Mouse (Mus musculus) stomach, embryonic 16.5 days (tissue): ENCODE results near the gene Pde10a. TPM values are rescaled to one million over a fixed set of nuclear protein-coding genes. Genes with fewer than 3 reads are reported as not detected.

Experiments used
- ATAC-seq: fragments of 200-750 bp; cut with Nextera tagmentation; 2 replicates; pipeline ENCODE4 v1.8.0; 2017; ENCODE audit warnings: moderate number of reproducible peaks, moderate TSS enrichment; ENCODE audit not compliant: insufficient read depth, low FRiP score
- H3K27ac ChIP-seq: fragments of 300-500 bp; sonication (generic); 2 replicates; pipeline ENCODE4 v1.5.1; 2014; ENCODE audit warnings: low read length
- H3K27me3 ChIP-seq: fragments of 300-500 bp; sonication (generic); 2 replicates; pipeline ENCODE4 v1.6.1; 2014; ENCODE audit warnings: low read length, control low read depth, mixed read lengths; ENCODE audit not compliant: control insufficient read depth, insufficient read depth
- H3K36me3 ChIP-seq: fragments of 300-500 bp; sonication (generic); 2 replicates; pipeline ENCODE4 v1.6.1; 2014; ENCODE audit warnings: low read length; ENCODE audit not compliant: control insufficient read depth, insufficient read depth
- H3K4me1 ChIP-seq: fragments of 300-500 bp; sonication (generic); 2 replicates; pipeline ENCODE4 v1.6.1; 2014; ENCODE audit warnings: low read length, control low read depth, mixed read lengths; ENCODE audit not compliant: control insufficient read depth, insufficient read depth
- H3K4me2 ChIP-seq: fragments of 300-500 bp; sonication (generic); 2 replicates; pipeline ENCODE4 v1.6.1; 2014; ENCODE audit warnings: low read depth, low read length, mixed read lengths
- H3K4me3 ChIP-seq: fragments of 300-500 bp; sonication (generic); replicated peaks from 2 replicates; pipeline ENCODE4 v1.5.1; 2014; ENCODE audit warnings: mild to moderate bottlenecking, low read length
- H3K9ac ChIP-seq: fragments of 300-500 bp; sonication (generic); 2 replicates; pipeline ENCODE4 v1.6.1; 2014; ENCODE audit warnings: low read length
- H3K9me3 ChIP-seq: fragments of 300-500 bp; sonication (generic); replicated peaks from 2 replicates; pipeline ENCODE4 v1.6.1; 2016; ENCODE audit warnings: low read length, control low read depth; ENCODE audit not compliant: control insufficient read depth
- WGBS: fragments of 180-500 bp; shearing (Covaris S2); extraction: QIAGEN DNeasy Blood & Tissue Kit; methylation state at CpG from one replicate; pipeline ENCODE4 v1.1.7; 2014; 5-methylcytosine and 5-hydroxymethylcytosine counted together
- polyA plus RNA-seq: library from polyadenylated mRNA; unstranded; fragments of >200 nt; fragmentation: Nextera tagmentation; extraction: Ambion mirVana; gene quantifications from 2 replicates; pipeline ENCODE4 v1.2.1, GENCODE M21; 2015

Gene Pde10a
- polyA plus RNA-seq, 1 experiment from 2014 or later = 1.2 TPM

DNA sequence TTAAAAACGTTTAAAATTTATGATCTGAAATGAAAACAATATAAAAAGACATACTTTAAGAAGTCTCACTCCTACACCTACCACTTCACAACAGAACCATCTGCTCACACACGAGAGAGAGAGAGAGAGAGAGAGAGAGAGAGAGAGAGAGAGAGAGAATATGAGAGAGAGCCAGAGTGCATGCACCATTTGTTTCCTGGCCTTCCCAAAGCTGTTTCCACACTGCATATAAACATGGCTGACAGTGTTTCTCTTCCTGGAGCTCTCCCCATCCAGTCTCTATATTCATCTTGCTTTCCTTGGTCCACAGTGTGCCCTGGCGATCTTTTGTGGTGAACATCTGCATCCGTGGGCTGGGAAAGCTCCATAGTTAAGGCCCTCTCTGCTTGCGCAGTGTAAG lies 253.7 kb downstream of the Pde10a start:
- WGBS = 58% methylated on average over 5 of the region's 5 CpGs
- Histone ChIP-seq H3K9me3 (no peaks in the 10 kb centered on the region), H3K36me3 (no peaks in the 10 kb centered on the region), H3K4me1 (no peaks in the 10 kb centered on the region), H3K27me3 (no peaks in the 10 kb centered on the region), H3K4me2 (no peak overlapping the region), H3K9ac (no peak overlapping the region), H3K27ac (no peak overlapping the region), H3K4me3 (no peak overlapping the region)
- no peak for ATAC-seq

GRCm38 (mm10) chr17:8780484-8780883 lies 255.3 kb downstream of the Pde10a start:
- Histone ChIP-seq H3K9ac (no peak overlapping the region), H3K4me1 (no peaks in the 10 kb centered on the region), H3K36me3 (no peaks in the 10 kb centered on the region), H3K27ac (no peak overlapping the region), H3K4me3 (no peak overlapping the region), H3K27me3 (no peaks in the 10 kb centered on the region), H3K4me2 (no peak overlapping the region), H3K9me3 (no peaks in the 10 kb centered on the region)
- no peak for ATAC-seq
- WGBS = 84% methylated on average over 4 of the region's 4 CpGs

GRCm38 (mm10) chr17:8781040-8781439 lies 255.9 kb downstream of the Pde10a start:
- WGBS = 84% methylated on average over 2 of the region's 2 CpGs
- no peaks in the 10 kb centered on the region for H3K9me3 ChIP-seq
- no peak for ATAC-seq

DNA sequence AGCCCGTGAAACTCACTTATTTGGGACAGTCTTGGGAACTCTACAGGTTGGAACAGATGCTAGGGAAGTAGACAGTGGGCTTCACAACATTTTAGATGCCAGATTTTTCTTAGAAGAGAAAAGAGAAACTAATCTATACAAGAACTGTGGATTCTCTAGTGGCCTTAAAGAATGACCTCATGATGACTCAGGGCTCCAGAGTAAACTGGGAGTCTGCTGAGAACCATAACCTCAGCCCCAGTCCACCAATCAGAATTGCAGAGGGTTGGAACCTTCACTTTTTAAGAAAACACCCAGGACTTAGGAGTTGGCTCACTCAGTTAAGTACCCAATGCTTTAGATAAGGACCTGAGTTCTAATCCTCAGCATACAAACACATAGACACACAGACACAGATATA lies 256.4 kb downstream of the Pde10a start:
- H3K27me3 ChIP-seq = no peaks in the 10 kb centered on the region
- no peak for ATAC-seq
- no peak overlapping the region for H3K4me3 ChIP-seq
- H3K4me1 ChIP-seq = no peaks in the 10 kb centered on the region
- WGBS = 59% methylated on average over 1 of the region's 1 CpGs
- H3K4me2 ChIP-seq = no peak overlapping the region
- no peak overlapping the region for H3K9ac ChIP-seq
- H3K27ac ChIP-seq = no peak overlapping the region
- H3K9me3 ChIP-seq = no peaks in the 10 kb centered on the region
- no peaks in the 10 kb centered on the region for H3K36me3 ChIP-seq

More at GRCm38 (mm10) chr17:8781040-8781439, 255.9 kb downstream of the Pde10a start:
- Histone ChIP-seq H3K4me3 (no peak overlapping the region), H3K27ac (no peak overlapping the region), H3K27me3 (no peaks in the 10 kb centered on the region), H3K36me3 (no peaks in the 10 kb centered on the region), H3K4me2 (no peak overlapping the region), H3K9ac (no peak overlapping the region), H3K4me1 (no peaks in the 10 kb centered on the region)

DNA sequence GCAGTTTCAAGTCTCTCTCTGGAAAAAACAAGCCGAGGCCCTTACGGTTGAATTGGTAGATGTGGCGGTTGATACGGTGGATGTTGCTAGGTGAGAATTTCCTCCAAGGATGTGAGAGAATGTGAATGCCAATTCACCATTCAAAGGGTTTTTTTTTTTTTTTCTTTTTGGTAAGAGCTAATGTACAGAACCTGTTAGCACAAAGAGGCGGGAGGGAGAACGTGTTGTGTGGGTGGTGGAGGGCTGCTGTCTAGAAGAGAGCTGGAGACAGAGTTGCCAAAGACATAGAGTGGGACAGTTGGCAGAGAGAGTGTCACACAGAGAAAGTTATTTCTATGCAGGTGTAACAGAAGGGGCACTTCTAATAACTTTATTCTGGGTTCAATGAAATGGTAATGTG lies 260.7 kb downstream of the Pde10a start:
- H3K9me3 ChIP-seq = no peaks in the 10 kb centered on the region
- no peaks in the 10 kb centered on the region for H3K27me3 ChIP-seq
- no peak for ATAC-seq
- H3K4me3 ChIP-seq = no peak overlapping the region
- H3K27ac ChIP-seq = no peak overlapping the region
- no peaks in the 10 kb centered on the region for H3K36me3 ChIP-seq
- H3K4me1 ChIP-seq = no peaks in the 10 kb centered on the region
- H3K9ac ChIP-seq = no peak overlapping the region
- 88% methylated on average over 6 of the region's 6 CpGs for WGBS
- H3K4me2 ChIP-seq = no peak overlapping the region

- no peaks in the 10 kb centered on the region for H3K4me1 ChIP-seq
- H3K9me3 ChIP-seq = no peaks in the 10 kb centered on the region
- no peak overlapping the region for H3K9ac ChIP-seq
- H3K36me3 ChIP-seq = no peaks in the 10 kb centered on the region
- H3K4me2 ChIP-seq = no peak overlapping the region
- 84% methylated on average over 4 of the region's 4 CpGs for WGBS
- no peak overlapping the region for H3K27ac ChIP-seq
- no peaks in the 10 kb centered on the region for H3K27me3 ChIP-seq
- no peak for ATAC-seq
- H3K4me3 ChIP-seq = no peak overlapping the region
Observed at GRCm38 (mm10) chr17:8786484-8786883, 261.3 kb downstream of the Pde10a start.

- H3K4me3 ChIP-seq = no peak overlapping the region
- 72% methylated on average over 8 of the region's 8 CpGs for WGBS
- H3K4me2 ChIP-seq = no peak overlapping the region
- H3K9ac ChIP-seq = no peak overlapping the region
- no peak for ATAC-seq
- H3K27me3 ChIP-seq = no peaks in the 10 kb centered on the region
- H3K36me3 ChIP-seq = no peaks in the 10 kb centered on the region
- H3K9me3 ChIP-seq = no peaks in the 10 kb centered on the region
- no peaks in the 10 kb centered on the region for H3K4me1 ChIP-seq
- H3K27ac ChIP-seq = no peak overlapping the region
Observed at GRCm38 (mm10) chr17:8787762-8788161, 262.6 kb downstream of the Pde10a start.

DNA sequence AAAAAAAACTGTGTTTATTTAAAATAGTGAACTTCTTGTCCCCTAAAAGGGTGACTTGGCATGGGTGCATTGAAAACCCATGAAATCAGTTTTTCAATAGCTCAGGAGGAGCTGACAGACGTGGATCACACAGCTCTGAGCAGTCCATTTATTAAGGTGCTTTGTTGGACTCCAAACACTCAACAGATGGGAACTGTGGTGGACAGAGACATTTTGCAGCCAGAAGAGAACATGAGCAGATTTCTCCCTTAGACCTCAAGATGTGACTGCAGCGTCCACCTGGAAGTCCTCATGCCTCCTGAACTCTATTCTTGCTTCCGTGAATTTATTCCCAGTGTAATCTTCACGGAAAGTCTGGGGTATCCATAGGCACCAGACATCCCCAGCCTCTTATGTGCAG lies 266.4 kb downstream of the Pde10a start:
- Histone ChIP-seq H3K9ac (no peak overlapping the region), H3K36me3 (no peaks in the 10 kb centered on the region), H3K4me1 (no peaks in the 10 kb centered on the region), H3K27ac (no peak overlapping the region), H3K4me2 (no peak overlapping the region), H3K9me3 (no peaks in the 10 kb centered on the region), H3K4me3 (no peak overlapping the region), H3K27me3 (peaks cover 4% of the 10 kb centered on the region)
- WGBS = 66% methylated on average over 4 of the region's 4 CpGs
- ATAC-seq = no peak

- H3K9ac ChIP-seq = no peak overlapping the region
- H3K4me2 ChIP-seq = no peak overlapping the region
- H3K4me3 ChIP-seq = no peak overlapping the region
- ATAC-seq = no peak
- H3K9me3 ChIP-seq = no peaks in the 10 kb centered on the region
- no peak overlapping the region for H3K27ac ChIP-seq
- 65% methylated on average over 7 of the region's 7 CpGs for WGBS
- H3K4me1 ChIP-seq = no peaks in the 10 kb centered on the region
- peaks cover 7% of the 10 kb centered on the region for H3K27me3 ChIP-seq
- no peaks in the 10 kb centered on the region for H3K36me3 ChIP-seq
Observed at GRCm38 (mm10) chr17:8792611-8793010, 267.4 kb downstream of the Pde10a start.

DNA sequence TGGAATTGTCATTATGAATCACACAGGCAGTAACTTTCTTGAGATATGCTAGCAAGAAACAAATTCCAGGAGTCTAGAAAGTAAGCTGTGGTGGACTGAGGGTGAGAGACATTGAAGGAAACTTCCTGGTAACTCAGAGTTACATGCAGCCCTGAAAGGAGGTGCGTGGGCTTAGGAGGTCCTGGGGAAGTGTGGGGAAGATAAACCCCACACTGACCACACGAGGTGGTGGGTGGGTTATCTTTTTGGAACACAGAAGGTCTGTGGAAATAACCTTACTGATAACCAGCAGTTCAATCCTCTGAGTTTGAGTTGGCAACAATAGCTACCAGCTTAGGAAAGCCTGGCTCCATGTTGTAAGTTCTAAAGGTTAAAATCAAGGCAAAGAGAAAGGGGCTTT lies 272.5 kb downstream of the Pde10a start:
- Histone ChIP-seq H3K27me3 (peaks cover 33% of the 10 kb centered on the region), H3K27ac (no peak overlapping the region), H3K4me3 (no peak overlapping the region), H3K9ac (no peak overlapping the region), H3K4me2 (no peak overlapping the region), H3K36me3 (no peaks in the 10 kb centered on the region), H3K9me3 (no peaks in the 10 kb centered on the region), H3K4me1 (peaks cover 5% of the 10 kb centered on the region; the same call in 1 of the 2 replicates)
- WGBS = 11% methylated on average over 2 of the region's 2 CpGs
- no peak for ATAC-seq
